Mouse (Mus musculus): ENCODE data around the gene Fam124a.

GRCm38 (mm10) chr14:62600109-62600522 lies 44.6 kb downstream of the Fam124a start:
- TF ChIP-seq CTCF (IDR thresholded peaks at IDR 0.05; ENCODE audit: low read depth, low read length) (no peak), POLR2A (IDR thresholded peaks at IDR 0.05; ENCODE audit: borderline replicate concordance, low read depth, low read length) (no peak)
